Mouse (Mus musculus): ENCODE results near the gene Csf1. TPM values are rescaled to one million over a fixed set of nuclear protein-coding genes. Genes with fewer than 3 reads are reported as not detected.

Csf1 gene
- polyA plus RNA-seq (2012; rRNA removed) = 10.7 and 12.4 TPM in 2 replicates

- DNase-seq = peak; percentile 90
- Histone ChIP-seq H3K36me3 (ENCODE audit: control insufficient read depth, insufficient read depth, low read length) (no peaks in the 10 kb centered on the region), H3K4me3 (ENCODE audit: insufficient read depth, low read depth, low read length) (peak within 1 kb of the TSS; percentile 61), H3K27ac (ENCODE audit: insufficient read depth, low read depth, low read length) (peak within 1 kb of the TSS; percentile 59), H3K4me1 (ENCODE audit: control insufficient read depth, insufficient read depth, low read length) (0 out of 2 replicates have a peak, but pooled peaks cover 6% of the 10 kb centered on the region), H3K27me3 (replicated peaks; ENCODE audit: control insufficient read depth, insufficient read depth, low read length) (no peaks in the 10 kb centered on the region)
- TF ChIP-seq POLR2A (IDR thresholded peaks at IDR 0.05; ENCODE audit: low read depth, low read length) = peak; percentile 67
- 0 out of 2 replicates have a peak, but pooled peaks have one; percentile 21 for TF ChIP-seq CTCF (conservative IDR thresholded peaks at IDR 0.05; ENCODE audit: insufficient read depth, insufficient read length, low read depth, low read length)
- WGBS = under 1% methylated on average over 56 of the region's 56 CpGs
Measured at GRCm38 (mm10) chr3:107759929-107760581, at the start of gene Csf1. Gene Csf1 (minus strand): TSS chr3:107760469.

- H3K4me3 ChIP-seq (ENCODE audit: insufficient read depth, low read depth, low read length) = no peak overlapping the region
- DNase-seq = peak; percentile 77
- peaks cover 22% of the 10 kb centered on the region for H3K4me1 ChIP-seq (ENCODE audit: control insufficient read depth, insufficient read depth, low read length)
- peak overlapping the region; percentile 60 for H3K27ac ChIP-seq (ENCODE audit: insufficient read depth, low read depth, low read length)
- H3K36me3 ChIP-seq (ENCODE audit: control insufficient read depth, insufficient read depth, low read length) = no peaks in the 10 kb centered on the region
- 6% methylated on average over 14 of the region's 14 CpGs for WGBS
- no peak for TF ChIP-seq POLR2A (IDR thresholded peaks at IDR 0.05; ENCODE audit: low read depth, low read length)
- no peak for TF ChIP-seq CTCF (conservative IDR thresholded peaks at IDR 0.05; ENCODE audit: insufficient read depth, insufficient read length, low read depth, low read length)
- no peaks in the 10 kb centered on the region; the same call in 1 of the 2 replicates for H3K27me3 ChIP-seq (replicated peaks; ENCODE audit: control insufficient read depth, insufficient read depth, low read length)
Measured at GRCm38 (mm10) chr3:107808013-107808750, 47.9 kb upstream of the Csf1 start.

- no peak overlapping the region for H3K4me3 ChIP-seq (ENCODE audit: insufficient read depth, low read depth, low read length)
- no peaks in the 10 kb centered on the region; the same call in 1 of the 2 replicates for H3K27me3 ChIP-seq (replicated peaks; ENCODE audit: control insufficient read depth, insufficient read depth, low read length)
- no peaks in the 10 kb centered on the region for H3K36me3 ChIP-seq (ENCODE audit: control insufficient read depth, insufficient read depth, low read length)
- peak; percentile 47 for DNase-seq
- H3K4me1 ChIP-seq (ENCODE audit: control insufficient read depth, insufficient read depth, low read length) = peaks cover 22% of the 10 kb centered on the region
- TF ChIP-seq POLR2A (IDR thresholded peaks at IDR 0.05; ENCODE audit: low read depth, low read length) (no peak), CTCF (conservative IDR thresholded peaks at IDR 0.05; ENCODE audit: insufficient read depth, insufficient read length, low read depth, low read length) (no peak)
- WGBS = 33% methylated on average over 6 of the region's 6 CpGs
- H3K27ac ChIP-seq (ENCODE audit: insufficient read depth, low read depth, low read length) = peak overlapping the region; percentile 31; the same call in 1 of the 2 replicates
Measured at GRCm38 (mm10) chr3:107807386-107807974, 47.2 kb upstream of the Csf1 start.

GRCm38 (mm10) chr3:107806916-107807315, 46.6 kb upstream of the Csf1 start:
- peaks cover 22% of the 10 kb centered on the region for H3K4me1 ChIP-seq (ENCODE audit: control insufficient read depth, insufficient read depth, low read length)
- H3K4me3 ChIP-seq (ENCODE audit: insufficient read depth, low read depth, low read length) = no peak overlapping the region
- no peaks in the 10 kb centered on the region; the same call in 1 of the 2 replicates for H3K27me3 ChIP-seq (replicated peaks; ENCODE audit: control insufficient read depth, insufficient read depth, low read length)
- H3K36me3 ChIP-seq (ENCODE audit: control insufficient read depth, insufficient read depth, low read length) = no peaks in the 10 kb centered on the region
- WGBS = 92% methylated on average over 1 of the region's 1 CpGs
- TF ChIP-seq POLR2A (IDR thresholded peaks at IDR 0.05; ENCODE audit: low read depth, low read length) = no peak
- TF ChIP-seq CTCF (conservative IDR thresholded peaks at IDR 0.05; ENCODE audit: insufficient read depth, insufficient read length, low read depth, low read length) = no peak
- H3K27ac ChIP-seq (ENCODE audit: insufficient read depth, low read depth, low read length) = no peak overlapping the region
- no peak for DNase-seq

GRCm38 (mm10) chr3:107804799-107805198, 44.5 kb upstream of the Csf1 start:
- H3K27me3 ChIP-seq (replicated peaks; ENCODE audit: control insufficient read depth, insufficient read depth, low read length) = no peaks in the 10 kb centered on the region; the same call in 1 of the 2 replicates
- H3K27ac ChIP-seq (ENCODE audit: insufficient read depth, low read depth, low read length) = no peak overlapping the region
- 100% methylated on average over 1 of the region's 1 CpGs for WGBS
- TF ChIP-seq POLR2A (IDR thresholded peaks at IDR 0.05; ENCODE audit: low read depth, low read length) = no peak
- no peak for TF ChIP-seq CTCF (conservative IDR thresholded peaks at IDR 0.05; ENCODE audit: insufficient read depth, insufficient read length, low read depth, low read length)
- no peak overlapping the region for H3K4me3 ChIP-seq (ENCODE audit: insufficient read depth, low read depth, low read length)
- no peak for DNase-seq
- H3K36me3 ChIP-seq (ENCODE audit: control insufficient read depth, insufficient read depth, low read length) = no peaks in the 10 kb centered on the region
- peaks cover 20% of the 10 kb centered on the region for H3K4me1 ChIP-seq (ENCODE audit: control insufficient read depth, insufficient read depth, low read length)

GRCm38 (mm10) chr3:107802185-107802946, 42.1 kb upstream of the Csf1 start:
- Histone ChIP-seq H3K4me3 (ENCODE audit: insufficient read depth, low read depth, low read length) (no peak overlapping the region), H3K4me1 (ENCODE audit: control insufficient read depth, insufficient read depth, low read length) (0 out of 2 replicates have a peak, but pooled peaks cover under 1% of the 10 kb centered on the region), H3K27me3 (replicated peaks; ENCODE audit: control insufficient read depth, insufficient read depth, low read length) (no peaks in the 10 kb centered on the region), H3K27ac (ENCODE audit: insufficient read depth, low read depth, low read length) (no peak overlapping the region), H3K36me3 (ENCODE audit: control insufficient read depth, insufficient read depth, low read length) (no peaks in the 10 kb centered on the region)
- 90% methylated on average over 8 of the region's 8 CpGs for WGBS
- DNase-seq = no peak
- TF ChIP-seq POLR2A (IDR thresholded peaks at IDR 0.05; ENCODE audit: low read depth, low read length) (no peak), CTCF (conservative IDR thresholded peaks at IDR 0.05; ENCODE audit: insufficient read depth, insufficient read length, low read depth, low read length) (no peak)
